ENCODE assay signal across 25 mouse cellular contexts in the genomic region with DNA sequence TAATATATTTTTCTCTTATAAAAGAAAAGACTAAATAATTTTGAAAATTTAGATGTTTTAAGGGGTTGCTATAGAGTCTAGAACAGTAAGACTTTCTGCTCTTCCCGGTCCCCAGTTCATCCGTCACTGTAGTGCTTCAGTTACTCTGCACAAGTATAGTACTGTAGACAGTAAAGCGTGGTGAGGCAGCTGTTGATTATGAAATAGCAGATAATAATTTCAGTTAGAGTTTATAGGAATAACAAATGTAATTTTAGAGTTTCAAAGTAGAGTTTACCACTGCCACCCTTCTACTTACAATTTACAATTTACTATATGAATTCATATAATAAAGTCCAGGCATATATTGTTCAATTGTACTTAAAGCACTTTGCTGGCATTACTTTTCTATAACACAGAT.
"Had no signal": no experiment of that assay in that cellular context is flagged by ENCODE, and none has a peak within 500 bp of the region (broad histone marks: within the 10 kb centered on the region; RNA-seq: fewer than 3 reads in every experiment).

No protein-coding gene starts in this region.

- H3K27ac ChIP-seq: embryonic facial prominence, embryonic 10.5 days; embryonic facial prominence, embryonic 12.5 days; embryonic facial prominence, embryonic 13.5 days; embryonic facial prominence, embryonic 15.5 days; forebrain, embryonic 10.5 days; forebrain, embryonic 12.5 days; forebrain, embryonic 13.5 days; forebrain, embryonic 15.5 days; gastrocnemius, adult 2 months; heart, adult 2 months had no signal

- H3K9ac ChIP-seq: embryonic facial prominence, embryonic 12.5 days; embryonic facial prominence, embryonic 13.5 days; embryonic facial prominence, embryonic 15.5 days; forebrain, embryonic 12.5 days; forebrain, embryonic 13.5 days; forebrain, embryonic 15.5 days; forebrain, postnatal 0 days had no signal

- H3K4me1 ChIP-seq: embryonic facial prominence, embryonic 10.5 days; embryonic facial prominence, embryonic 12.5 days; embryonic facial prominence, embryonic 13.5 days; embryonic facial prominence, embryonic 15.5 days; forebrain, embryonic 10.5 days; forebrain, embryonic 12.5 days; forebrain, embryonic 13.5 days; forebrain, embryonic 15.5 days had no signal

- H3K4me3 ChIP-seq: embryonic facial prominence, embryonic 10.5 days; embryonic facial prominence, embryonic 12.5 days; embryonic facial prominence, embryonic 13.5 days; embryonic facial prominence, embryonic 15.5 days; erythroblast, embryonic 14.5 days; forebrain, embryonic 10.5 days; forebrain, embryonic 12.5 days; forebrain, embryonic 13.5 days; forebrain, embryonic 15.5 days; gastrocnemius, adult 2 months; heart, adult 2 months had no signal

- H3K9me3 ChIP-seq: embryonic facial prominence, embryonic 10.5 days; embryonic facial prominence, embryonic 12.5 days; embryonic facial prominence, embryonic 13.5 days; embryonic facial prominence, embryonic 15.5 days; forebrain, embryonic 10.5 days; forebrain, embryonic 12.5 days; forebrain, embryonic 13.5 days; forebrain, embryonic 15.5 days had no signal

- DNase-seq: cerebellum, adult 9-10 months; cerebellum, adult 9-11 months; cerebellum, postnatal 10 days; cerebellum, postnatal 14 days; cerebellum, postnatal 25 days; cerebellum, postnatal 36 days; embryo, embryonic 11 days; forebrain, postnatal 0 days; gastrocnemius, adult 2 months; gastrocnemius, postnatal 10 days; gastrocnemius, postnatal 14 days; gastrocnemius, postnatal 25 days; gastrocnemius, postnatal 36 days; heart, adult 11 months; heart, adult 18-20 months; heart, adult 2 months had no signal

- H3K27me3 ChIP-seq: embryonic facial prominence, embryonic 12.5 days; embryonic facial prominence, embryonic 13.5 days; embryonic facial prominence, embryonic 15.5 days; forebrain, embryonic 12.5 days; forebrain, embryonic 13.5 days; forebrain, embryonic 15.5 days had no signal
